Mouse (Mus musculus) megakaryocyte, embryonic 14.5 days (primary cell): Measurements from ENCODE around the gene Setdb1.

ENCODE experiments used
- FLI1 ChIP-seq: IDR thresholded peaks from 2 replicates; pipeline ENCODE4 v1.6.1; 2012; ENCODE audit warnings: low read length, inconsistent platforms, mixed read lengths
- GATA1 ChIP-seq: IDR thresholded peaks from 3 replicates; pipeline ENCODE4 v1.6.1; 2012; ENCODE audit warnings: mixed read lengths, low read length, inconsistent platforms, borderline replicate concordance

DNA sequence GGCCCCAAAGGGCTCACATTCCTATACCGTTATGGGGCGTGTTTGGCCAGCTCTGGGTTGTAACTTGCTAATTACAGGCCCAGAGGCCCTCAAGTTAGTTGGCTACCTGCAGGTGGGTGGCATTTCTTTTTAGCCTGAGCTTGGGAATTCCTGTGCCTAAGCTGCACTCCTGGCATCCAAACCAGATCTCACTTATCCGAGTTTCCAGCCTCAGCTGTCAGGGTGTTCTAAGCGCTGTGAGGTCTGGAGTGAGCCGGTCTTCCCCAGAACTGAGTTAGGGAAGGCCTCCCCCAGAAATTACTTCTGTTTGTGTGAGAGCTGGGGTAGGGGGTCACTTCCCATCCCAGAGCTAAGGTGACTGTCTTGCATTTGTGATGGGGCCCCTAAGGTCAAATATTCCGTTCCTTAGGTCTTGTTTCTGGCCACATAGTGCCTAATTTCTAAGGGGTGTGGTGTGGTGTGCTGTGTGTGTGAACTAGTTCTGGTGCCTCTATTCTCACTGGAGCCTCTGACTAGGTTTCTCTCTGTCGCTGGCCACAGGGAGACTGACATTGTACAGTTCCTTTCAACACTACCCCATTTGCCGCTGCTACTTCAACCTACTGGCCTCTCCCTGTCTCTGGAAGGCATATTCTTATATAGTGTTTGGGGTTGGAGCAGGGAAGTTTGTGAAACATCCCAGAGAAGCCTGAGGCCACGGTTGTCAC lies 41.0 kb downstream of the Setdb1 start:
- TF ChIP-seq GATA1 (no peak), FLI1 (no peak)
